Mouse (Mus musculus) left cerebral cortex, adult 18-20 months (tissue): ENCODE results near the gene Ncl. TPM values are rescaled to one million over a fixed set of nuclear protein-coding genes. Genes with fewer than 3 reads are reported as not detected.

Source experiments
- DNase-seq, 2 experiments: peaks; one replicate each; pipeline ENCODE4 v3.0.0; 2021 to 2022; ENCODE audit warnings: low spot score in 2 of 2, mixed read lengths in 1 of 2
- long read RNA-seq, 2 experiments: library from polyadenylated mRNA; stranded (forward); transcript quantifications; one replicate each; pipeline ENCODE4 v2.0.0; 2021
- total RNA-seq, 2 experiments: library from RNA; stranded (reverse); gene quantifications; 2 replicates each; pipeline ENCODE4 v1.2.3; 2021

Gene Ncl
- 100 to 1,000 TPM; 130 TPM for total RNA-seq
- long read RNA-seq, experiment 1, full-length matches to known transcripts = 97 of 123 reads
- long read RNA-seq, experiment 1, partial matches to known transcripts = 10 of 123 reads
- long read RNA-seq, experiment 1, other reads (novel, unspliced or antisense) = 16 of 123 reads
- long read RNA-seq, experiment 2, full-length matches to known transcripts = 79 of 107 reads
- long read RNA-seq, experiment 2, partial matches to known transcripts = 19 of 107 reads
- long read RNA-seq, experiment 2, other reads (novel, unspliced or antisense) = 9 of 107 reads

- peak; percentile 93 to 97 for DNase-seq
Observed at GRCm38 (mm10) chr1:86358906-86359797, at the start of gene Ncl. Ncl (minus strand) TSS chr1:86359400.

- DNase-seq = no peak
Observed at GRCm38 (mm10) chr1:86408515-86408914, 49.3 kb upstream of the Ncl start.

- DNase-seq = no peak
Observed at GRCm38 (mm10) chr1:86406914-86407313, 47.7 kb upstream of the Ncl start.

- DNase-seq = no peak
Observed at GRCm38 (mm10) chr1:86406313-86406712, 47.1 kb upstream of the Ncl start.

GRCm38 (mm10) chr1:86404834-86405233, 45.6 kb upstream of the Ncl start:
- DNase-seq = no peak

GRCm38 (mm10) chr1:86400096-86400754, 41.0 kb upstream of the Ncl start:
- no peak for DNase-seq

GRCm38 (mm10) chr1:86399322-86399721, 40.1 kb upstream of the Ncl start:
- no peak for DNase-seq

GRCm38 (mm10) chr1:86398222-86398621, 39.0 kb upstream of the Ncl start:
- no peak for DNase-seq

- DNase-seq = no peak
Observed at GRCm38 (mm10) chr1:86397621-86398020, 38.4 kb upstream of the Ncl start.

- no peak for DNase-seq
Observed at GRCm38 (mm10) chr1:86395897-86396296, 36.7 kb upstream of the Ncl start.

GRCm38 (mm10) chr1:86394246-86394645, 35.0 kb upstream of the Ncl start:
- no peak for DNase-seq

- DNase-seq = no peak
Observed at GRCm38 (mm10) chr1:86393219-86393618, 34.0 kb upstream of the Ncl start.

GRCm38 (mm10) chr1:86391425-86391824, 32.2 kb upstream of the Ncl start:
- no peak for DNase-seq

- DNase-seq = peak; percentile 56 to 82
Observed at GRCm38 (mm10) chr1:86389230-86389629, 30.0 kb upstream of the Ncl start.

GRCm38 (mm10) chr1:86381027-86381426, 21.8 kb upstream of the Ncl start:
- DNase-seq = peak; percentile 40 to 47

GRCm38 (mm10) chr1:86379161-86379569, 20.0 kb upstream of the Ncl start:
- DNase-seq = no peak

- no peak for DNase-seq
Observed at GRCm38 (mm10) chr1:86378662-86379061, 19.5 kb upstream of the Ncl start.

- no peak for DNase-seq
Observed at GRCm38 (mm10) chr1:86376354-86376753, 17.2 kb upstream of the Ncl start.

GRCm38 (mm10) chr1:86371997-86372396, 12.8 kb upstream of the Ncl start:
- DNase-seq = peak; percentile 31 to 49

GRCm38 (mm10) chr1:86368086-86368485, 8.9 kb upstream of the Ncl start:
- no peak for DNase-seq

- DNase-seq = no peak
Observed at GRCm38 (mm10) chr1:86363671-86364070, 4.5 kb upstream of the Ncl start.
